Mouse (Mus musculus) heart, embryonic 15.5 days (tissue): ENCODE measurements around the gene Rnpep. TPM values are rescaled to one million over a fixed set of nuclear protein-coding genes. Genes with fewer than 3 reads are reported as not detected.
A peak's percentile ranks its signal among the peaks of the same experiment; 100 is the strongest.

ENCODE experiments used
- ATAC-seq: fragments of 200-750 bp; cut with Nextera tagmentation; replicated peaks from 2 replicates; pipeline ENCODE4 v1.8.0; 2017; ENCODE audit warnings: low read depth, moderate TSS enrichment; ENCODE audit not compliant: insufficient number of reproducible peaks, insufficient read depth, low FRiP score
- H3K27ac ChIP-seq: fragments of 300-500 bp; sonication (generic); 2 replicates; pipeline ENCODE4 v1.5.1; 2015; ENCODE audit warnings: mild to moderate bottlenecking, inconsistent platforms
- H3K27me3 ChIP-seq: fragments of 300-500 bp; sonication (generic); 2 replicates; pipeline ENCODE4 v1.6.1; 2015; ENCODE audit warnings: inconsistent platforms
- H3K36me3 ChIP-seq: fragments of 300-500 bp; sonication (generic); 2 replicates; pipeline ENCODE4 v1.6.1; 2015; ENCODE audit warnings: mild to moderate bottlenecking, inconsistent platforms
- H3K4me1 ChIP-seq: fragments of 300-500 bp; sonication (generic); replicated peaks from 2 replicates; pipeline ENCODE4 v1.6.1; 2015; ENCODE audit warnings: inconsistent platforms
- H3K4me2 ChIP-seq: fragments of 300-500 bp; sonication (generic); 2 replicates; pipeline ENCODE4 v1.6.1; 2015; ENCODE audit warnings: inconsistent platforms, mild to moderate bottlenecking, moderate library complexity
- H3K4me3 ChIP-seq: fragments of 300-500 bp; sonication (generic); 2 replicates; pipeline ENCODE4 v1.5.1; 2015; ENCODE audit warnings: mild to moderate bottlenecking, inconsistent platforms
- H3K9ac ChIP-seq: fragments of 300-500 bp; sonication (generic); 2 replicates; pipeline ENCODE4 v1.6.1; 2015; ENCODE audit warnings: mild to moderate bottlenecking, inconsistent platforms
- H3K9me3 ChIP-seq: fragments of 300-500 bp; sonication (generic); replicated peaks from 2 replicates; pipeline ENCODE4 v1.6.1; 2016; ENCODE audit warnings: inconsistent platforms
- WGBS: fragments of 180-500 bp; shearing (Covaris S2); methylation state at CpG from one replicate; pipeline ENCODE4 v1.1.7; 2015; ENCODE audit warnings: mixed read lengths; 5-methylcytosine and 5-hydroxymethylcytosine counted together
- polyA plus RNA-seq: library from polyadenylated mRNA; unstranded; fragments of >200 nt; fragmentation: Nextera tagmentation; extraction: Ambion mirVana; gene quantifications from 2 replicates; pipeline ENCODE4 v1.2.1, GENCODE M21; 2015

Rnpep gene
- polyA plus RNA-seq, 1 experiment from 2014 or later = 47.2 TPM

DNA sequence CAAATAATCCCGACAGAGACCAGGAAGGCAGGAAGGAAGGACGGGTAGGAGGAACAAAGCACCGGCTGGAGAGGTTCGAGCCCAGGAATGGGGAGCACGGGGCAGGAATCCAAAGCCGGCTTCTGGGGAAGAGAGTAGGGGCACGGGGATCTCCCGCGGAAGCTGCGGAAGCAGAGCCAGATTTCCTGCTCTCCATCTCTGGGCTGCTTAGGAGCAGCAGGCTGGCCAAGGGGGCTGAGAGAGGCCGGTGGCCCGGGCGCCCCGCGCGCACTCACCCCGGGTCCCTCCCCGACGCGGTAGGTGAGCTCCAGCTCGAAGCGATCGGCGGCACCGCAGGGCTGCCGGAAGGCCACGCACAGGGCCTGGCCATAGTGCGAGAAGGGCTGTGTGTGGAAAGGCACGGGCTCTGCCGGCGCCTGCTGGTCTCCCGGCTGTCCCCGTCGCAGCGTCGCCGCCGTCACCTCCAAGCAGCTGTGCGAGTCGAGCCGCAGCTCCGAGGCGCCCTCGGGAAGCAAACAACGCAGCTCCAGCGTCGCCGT lies 528 bp downstream of the Rnpep start:
- Histone ChIP-seq H3K4me2 (peak overlapping the region; percentile 87), H3K27ac (peak overlapping the region; percentile 93), H3K36me3 (peaks cover 4% of the 10 kb centered on the region; the same call in 1 of the 2 replicates), H3K27me3 (no peaks in the 10 kb centered on the region), H3K4me3 (peak overlapping the region; percentile 83), H3K4me1 (peaks cover 31% of the 10 kb centered on the region), H3K9ac (peak overlapping the region; percentile 97), H3K9me3 (no peaks in the 10 kb centered on the region)
- ATAC-seq = peak; percentile 70
- WGBS = under 1% methylated on average over 48 of the region's 48 CpGs

DNA sequence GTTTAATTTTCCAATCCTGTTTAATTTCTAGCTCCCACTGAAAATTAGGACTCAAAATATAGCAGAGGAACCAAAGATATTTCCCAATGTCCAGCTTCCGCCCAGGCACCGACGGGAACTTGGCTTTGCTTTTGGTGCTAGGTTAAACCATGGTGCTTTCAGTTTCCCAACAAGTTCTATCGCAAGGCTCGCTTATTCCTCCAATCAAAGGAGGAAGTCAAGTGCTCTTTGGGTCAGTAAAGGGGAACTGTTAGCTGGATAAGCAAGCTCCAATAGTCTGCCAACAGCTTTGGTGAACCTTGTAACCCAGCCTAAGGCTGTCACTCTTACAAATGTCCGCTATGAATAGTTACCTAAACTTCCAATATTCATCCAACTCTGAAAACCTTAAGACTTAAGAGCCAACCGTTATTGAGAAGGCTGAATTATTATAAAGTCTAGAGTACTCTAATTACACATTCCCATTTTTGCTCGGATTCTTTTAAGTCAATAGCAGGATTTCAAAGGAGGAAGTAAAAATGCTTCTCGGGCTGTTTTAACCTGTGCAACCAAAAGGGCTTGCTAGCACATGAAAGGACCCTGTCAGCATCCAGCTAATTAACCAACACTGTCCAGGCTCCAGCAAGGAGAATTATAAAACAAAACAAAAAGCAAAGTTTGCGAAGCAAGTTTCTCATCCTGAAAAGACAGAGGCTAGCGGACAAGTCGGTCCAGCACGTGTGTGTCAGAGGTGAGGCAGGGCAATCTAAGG lies 1.2 kb downstream of the Rnpep start:
- H3K4me1 ChIP-seq = peaks cover 31% of the 10 kb centered on the region
- peak overlapping the region; percentile 87 for H3K4me2 ChIP-seq
- no peaks in the 10 kb centered on the region for H3K9me3 ChIP-seq
- peak overlapping the region; percentile 97 for H3K9ac ChIP-seq
- H3K36me3 ChIP-seq = peaks cover 9% of the 10 kb centered on the region; the same call in 1 of the 2 replicates
- H3K4me3 ChIP-seq = peak overlapping the region; percentile 83
- ATAC-seq = no peak
- peak overlapping the region; percentile 93 for H3K27ac ChIP-seq
- 29% methylated on average over 13 of the region's 13 CpGs for WGBS
- H3K27me3 ChIP-seq = no peaks in the 10 kb centered on the region

- Histone ChIP-seq H3K9me3 (no peaks in the 10 kb centered on the region), H3K36me3 (peaks cover 14% of the 10 kb centered on the region), H3K4me3 (no peak overlapping the region), H3K4me1 (peaks cover 31% of the 10 kb centered on the region), H3K27ac (no peak overlapping the region), H3K4me2 (peak overlapping the region; percentile 87; the same call in 1 of the 2 replicates), H3K27me3 (no peaks in the 10 kb centered on the region), H3K9ac (no peak overlapping the region)
- ATAC-seq = no peak
- 94% methylated on average over 17 of the region's 17 CpGs for WGBS
Observed at GRCm38 (mm10) chr1:135281841-135282240, 2.0 kb downstream of the Rnpep start.

GRCm38 (mm10) chr1:135280646-135281045 lies 3.2 kb downstream of the Rnpep start:
- WGBS = 41% methylated on average over 9 of the region's 9 CpGs
- peaks cover 24% of the 10 kb centered on the region for H3K36me3 ChIP-seq
- H3K9ac ChIP-seq = no peak overlapping the region
- H3K4me3 ChIP-seq = no peak overlapping the region
- no peaks in the 10 kb centered on the region for H3K27me3 ChIP-seq
- ATAC-seq = peak; percentile 59
- H3K9me3 ChIP-seq = no peaks in the 10 kb centered on the region
- peak overlapping the region; percentile 17; the same call in 1 of the 2 replicates for H3K27ac ChIP-seq
- no peak overlapping the region for H3K4me2 ChIP-seq
- peaks cover 31% of the 10 kb centered on the region for H3K4me1 ChIP-seq

DNA sequence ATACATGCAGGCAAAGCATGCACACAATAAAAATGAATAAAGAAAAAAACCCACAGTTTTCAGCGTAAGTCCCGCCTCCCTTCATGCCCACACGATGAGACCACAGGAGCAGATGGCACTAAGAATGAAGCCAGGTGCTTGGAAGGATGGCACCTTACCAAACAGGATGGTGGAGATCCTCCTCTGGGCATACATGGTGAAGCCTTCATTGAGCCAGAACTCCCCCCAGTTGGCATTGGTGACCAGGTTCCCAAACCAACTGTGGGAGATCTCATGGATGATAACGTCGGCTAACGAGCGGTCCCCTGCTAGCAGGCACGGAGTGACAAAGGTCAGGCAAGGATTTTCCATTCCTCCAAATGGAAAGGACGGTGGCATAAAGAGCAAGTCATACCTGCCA lies 12.5 kb downstream of the Rnpep start:
- no peak overlapping the region for H3K9ac ChIP-seq

GRCm38 (mm10) chr1:135267663-135268446 lies 16.0 kb downstream of the Rnpep start:
- WGBS = 75% methylated on average over 10 of the region's 10 CpGs
- Histone ChIP-seq H3K9ac (no peak overlapping the region), H3K9me3 (no peaks in the 10 kb centered on the region), H3K27ac (no peak overlapping the region), H3K36me3 (peaks cover 46% of the 10 kb centered on the region), H3K27me3 (no peaks in the 10 kb centered on the region), H3K4me2 (no peak overlapping the region), H3K4me1 (no peaks in the 10 kb centered on the region), H3K4me3 (no peak overlapping the region)
- ATAC-seq = no peak

More for the DNA sequence above, 12.5 kb downstream of the Rnpep start:
- ATAC-seq = no peak
- Histone ChIP-seq H3K36me3 (peaks cover 32% of the 10 kb centered on the region), H3K27ac (no peak overlapping the region), H3K9me3 (no peaks in the 10 kb centered on the region), H3K4me2 (no peak overlapping the region), H3K4me1 (no peaks in the 10 kb centered on the region), H3K27me3 (no peaks in the 10 kb centered on the region), H3K4me3 (no peak overlapping the region)
- WGBS = 81% methylated on average over 9 of the region's 9 CpGs

- no peaks in the 10 kb centered on the region for H3K27me3 ChIP-seq
- no peak overlapping the region for H3K27ac ChIP-seq
- no peaks in the 10 kb centered on the region for H3K4me1 ChIP-seq
- no peak for ATAC-seq
- WGBS = 67% methylated on average over 5 of the region's 5 CpGs
- no peaks in the 10 kb centered on the region for H3K9me3 ChIP-seq
- no peak overlapping the region for H3K4me3 ChIP-seq
- peaks cover 42% of the 10 kb centered on the region for H3K36me3 ChIP-seq
- H3K4me2 ChIP-seq = no peak overlapping the region
- H3K9ac ChIP-seq = no peak overlapping the region
Observed at GRCm38 (mm10) chr1:135265834-135266233, 18.1 kb downstream of the Rnpep start.

GRCm38 (mm10) chr1:135263316-135263715 lies 20.6 kb downstream of the Rnpep start:
- H3K27ac ChIP-seq = no peak overlapping the region
- H3K27me3 ChIP-seq = no peaks in the 10 kb centered on the region
- no peak overlapping the region for H3K4me2 ChIP-seq
- no peak overlapping the region for H3K9ac ChIP-seq
- ATAC-seq = no peak
- peaks cover 15% of the 10 kb centered on the region for H3K4me1 ChIP-seq
- H3K4me3 ChIP-seq = no peak overlapping the region
- peaks cover 38% of the 10 kb centered on the region for H3K36me3 ChIP-seq
- no peaks in the 10 kb centered on the region for H3K9me3 ChIP-seq
- 70% methylated on average over 9 of the region's 9 CpGs for WGBS

GRCm38 (mm10) chr1:135262329-135262728 lies 21.6 kb downstream of the Rnpep start:
- Histone ChIP-seq H3K4me3 (no peak overlapping the region), H3K4me2 (no peak overlapping the region), H3K9ac (no peak overlapping the region), H3K27me3 (peaks cover 3% of the 10 kb centered on the region; the same call in 1 of the 2 replicates), H3K36me3 (peaks cover 31% of the 10 kb centered on the region), H3K27ac (no peak overlapping the region), H3K9me3 (no peaks in the 10 kb centered on the region), H3K4me1 (peaks cover 19% of the 10 kb centered on the region)
- ATAC-seq = no peak
- WGBS = 74% methylated on average over 3 of the region's 3 CpGs

DNA sequence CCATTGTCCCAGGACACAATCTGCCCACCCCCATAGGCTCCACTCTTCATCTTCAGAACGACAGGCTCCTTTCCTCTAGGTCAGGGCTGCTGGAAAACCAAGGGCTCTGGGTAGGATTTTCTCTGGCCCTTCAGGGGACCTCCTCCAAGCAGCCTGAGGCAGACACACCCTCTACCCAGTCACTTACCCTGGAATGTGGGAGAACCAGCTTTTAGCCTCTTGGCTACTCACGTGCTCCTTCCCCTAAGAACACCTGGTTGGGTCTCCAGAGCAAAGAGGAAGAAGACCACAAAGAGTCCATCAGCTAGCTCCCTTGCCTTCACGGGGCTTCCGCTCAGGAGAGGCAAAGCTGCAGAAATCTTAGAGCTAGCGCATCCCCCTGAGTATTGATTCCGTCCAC lies 23.0 kb downstream of the Rnpep start:
- Histone ChIP-seq H3K4me2 (no peak overlapping the region), H3K4me3 (no peak overlapping the region), H3K27me3 (peaks cover 15% of the 10 kb centered on the region; the same call in 1 of the 2 replicates), H3K27ac (peak overlapping the region; percentile 4; the same call in 1 of the 2 replicates), H3K9me3 (no peaks in the 10 kb centered on the region), H3K9ac (no peak overlapping the region), H3K36me3 (peaks cover 27% of the 10 kb centered on the region), H3K4me1 (peaks cover 19% of the 10 kb centered on the region)
- 73% methylated on average over 6 of the region's 6 CpGs for WGBS
- no peak for ATAC-seq

DNA sequence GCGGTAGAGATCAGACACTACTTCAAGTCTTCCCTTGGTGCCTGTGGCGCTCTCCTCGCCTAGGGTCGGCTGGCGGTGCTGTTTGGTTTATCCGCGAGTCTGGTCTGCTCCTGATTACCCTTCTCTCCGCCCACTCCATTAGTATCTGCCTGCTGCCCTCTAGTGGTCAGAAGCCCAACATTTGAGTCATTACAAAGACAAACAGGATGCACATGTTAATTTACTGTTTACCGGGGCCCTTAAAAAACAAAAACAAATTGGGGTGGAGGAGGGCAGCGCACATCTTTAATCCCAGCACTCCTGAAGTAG lies 24.8 kb downstream of the Rnpep start:
- H3K27ac ChIP-seq = peak overlapping the region; percentile 61; the same call in 1 of the 2 replicates

More for the DNA sequence above, 24.8 kb downstream of the Rnpep start:
- Histone ChIP-seq H3K27me3 (peaks cover 25% of the 10 kb centered on the region; the same call in 1 of the 2 replicates), H3K4me2 (peak overlapping the region; percentile 75), H3K9me3 (no peaks in the 10 kb centered on the region), H3K36me3 (peaks cover 15% of the 10 kb centered on the region; the same call in 1 of the 2 replicates), H3K9ac (peak overlapping the region; percentile 45), H3K4me3 (peak overlapping the region; percentile 40), H3K4me1 (peaks cover 19% of the 10 kb centered on the region)
- WGBS = 2% methylated on average over 10 of the region's 10 CpGs
- peak; percentile 37; the same call in 1 of the 2 replicates for ATAC-seq
